Mouse (Mus musculus): ENCODE measurements at regions not wholly inside any gene's neighbourhood (a gene's known extent, or its start where the extent isn't known, plus 50 kb on each side); places are given as distances from the start of the nearest gene placed in this dataset.

DNA sequence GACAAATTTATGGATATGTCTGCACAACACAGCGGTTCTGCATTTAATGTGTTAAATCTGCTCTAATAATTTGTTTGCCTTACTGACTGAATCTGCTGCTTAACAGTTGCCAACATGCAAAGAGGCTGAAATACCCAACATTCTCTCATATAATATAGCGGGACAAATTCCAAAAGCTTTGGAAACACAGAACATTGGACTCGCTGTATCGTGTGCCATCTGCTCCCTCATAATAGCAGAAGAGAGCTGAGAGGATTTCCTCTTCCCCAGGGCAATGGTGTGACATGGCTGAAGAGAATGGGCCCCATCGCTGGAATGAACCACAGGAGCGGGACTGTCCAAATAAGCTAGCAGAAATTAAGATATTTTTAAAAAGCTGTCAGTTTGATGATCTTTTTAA lies 475.9 kb downstream of the Trim52 start:
- TF ChIP-seq POLR2A (IDR thresholded peaks at IDR 0.05; ENCODE audit: borderline replicate concordance, extremely low read depth, low read depth, low read length) (no peak), CTCF (IDR thresholded peaks at IDR 0.05; ENCODE audit: insufficient read depth, low read length) (no peak)
- no peak overlapping the region for H3K4me3 ChIP-seq (replicated peaks; ENCODE audit: extremely low read depth, low read depth, low read length)
- 82% methylated on average over 6 of the region's 6 CpGs for WGBS
- H3K4me1 ChIP-seq (ENCODE audit: control insufficient read depth, insufficient read depth, low read length): no peaks in the 10 kb centered on the region
- DNase-seq: no peak

DNA sequence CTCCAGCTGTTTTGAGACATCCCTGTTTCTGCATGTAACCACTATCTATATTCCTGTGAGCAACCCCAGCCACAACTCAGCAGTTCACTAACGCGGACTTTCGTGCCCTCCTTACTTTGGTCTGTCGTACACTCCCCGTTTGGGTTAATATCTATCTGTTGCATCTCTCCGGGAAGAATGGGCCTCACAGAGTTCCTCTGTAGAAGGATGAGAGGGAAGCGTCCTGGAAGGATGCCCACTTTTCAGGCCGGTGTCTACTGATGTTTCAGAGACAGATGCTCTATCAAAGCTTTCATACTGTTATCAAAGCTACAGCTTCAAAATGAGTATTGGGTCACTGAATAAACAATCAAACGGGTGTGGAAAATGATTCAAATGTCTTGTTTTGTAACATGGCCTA lies 487.4 kb downstream of the Trim52 start:
- no peak for DNase-seq
- Histone ChIP-seq H3K4me3 (replicated peaks; ENCODE audit: extremely low read depth, low read depth, low read length) (no peak overlapping the region), H3K4me1 (ENCODE audit: control insufficient read depth, insufficient read depth, low read length) (no peaks in the 10 kb centered on the region)
- no peak for TF ChIP-seq POLR2A (IDR thresholded peaks at IDR 0.05; ENCODE audit: borderline replicate concordance, extremely low read depth, low read depth, low read length)
- no peak for TF ChIP-seq CTCF (IDR thresholded peaks at IDR 0.05; ENCODE audit: insufficient read depth, low read length)
- 59% methylated on average over 9 of the region's 9 CpGs for WGBS

DNA sequence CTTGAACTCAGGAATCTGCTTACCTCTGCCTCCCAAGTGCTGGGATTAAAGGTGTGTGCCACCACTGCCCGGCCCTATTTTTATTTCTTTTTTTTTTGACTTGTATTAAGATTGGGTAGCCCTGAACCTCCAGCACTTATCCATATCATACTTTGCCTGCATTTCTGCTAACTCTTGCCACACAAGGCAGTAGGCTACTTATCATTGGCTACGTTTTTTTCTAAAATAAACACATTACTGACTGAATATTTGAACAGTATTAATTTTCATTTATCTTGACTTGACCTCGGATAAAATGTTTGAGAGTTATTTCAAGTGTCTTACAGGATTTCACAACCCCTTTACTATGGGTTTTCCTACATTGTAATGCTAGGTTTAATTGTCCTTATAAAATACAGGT lies 488.0 kb downstream of the Trim52 start:
- WGBS: 37% methylated on average over 3 of the region's 3 CpGs
- Histone ChIP-seq H3K4me3 (replicated peaks; ENCODE audit: extremely low read depth, low read depth, low read length) (no peak overlapping the region), H3K4me1 (ENCODE audit: control insufficient read depth, insufficient read depth, low read length) (no peaks in the 10 kb centered on the region)
- DNase-seq: no peak
- no peak for TF ChIP-seq POLR2A (IDR thresholded peaks at IDR 0.05; ENCODE audit: borderline replicate concordance, extremely low read depth, low read depth, low read length)
- no peak for TF ChIP-seq CTCF (IDR thresholded peaks at IDR 0.05; ENCODE audit: insufficient read depth, low read length)

DNA sequence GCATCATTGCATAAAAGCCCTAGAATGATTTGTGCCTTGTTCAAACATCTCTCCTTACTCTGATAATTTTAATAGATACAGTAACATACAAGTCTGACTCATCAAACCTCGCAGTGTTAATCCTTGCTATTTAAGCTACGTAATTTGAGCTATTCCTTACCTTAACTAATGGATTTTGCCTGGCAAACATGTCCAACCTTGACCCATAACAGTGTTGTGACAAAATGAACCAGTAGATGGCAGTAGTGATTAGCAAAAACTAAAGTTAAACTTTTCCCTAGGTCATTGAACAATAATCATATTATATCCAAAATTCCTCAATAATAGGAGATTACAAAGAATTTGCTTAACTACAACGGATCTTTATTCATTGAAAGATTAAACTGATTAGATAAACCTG lies 501.0 kb downstream of the Trim52 start:
- no peak for DNase-seq
- H3K4me1 ChIP-seq (ENCODE audit: control insufficient read depth, insufficient read depth, low read length): no peaks in the 10 kb centered on the region; the same call in 1 of the 2 replicates
- H3K4me3 ChIP-seq (replicated peaks; ENCODE audit: extremely low read depth, low read depth, low read length): no peak overlapping the region
- WGBS: 18% methylated on average over 3 of the region's 3 CpGs
- TF ChIP-seq POLR2A (IDR thresholded peaks at IDR 0.05; ENCODE audit: borderline replicate concordance, extremely low read depth, low read depth, low read length): no peak
- TF ChIP-seq CTCF (IDR thresholded peaks at IDR 0.05; ENCODE audit: insufficient read depth, low read length): peak; percentile 25; the same call in 1 of the 2 replicates

DNA sequence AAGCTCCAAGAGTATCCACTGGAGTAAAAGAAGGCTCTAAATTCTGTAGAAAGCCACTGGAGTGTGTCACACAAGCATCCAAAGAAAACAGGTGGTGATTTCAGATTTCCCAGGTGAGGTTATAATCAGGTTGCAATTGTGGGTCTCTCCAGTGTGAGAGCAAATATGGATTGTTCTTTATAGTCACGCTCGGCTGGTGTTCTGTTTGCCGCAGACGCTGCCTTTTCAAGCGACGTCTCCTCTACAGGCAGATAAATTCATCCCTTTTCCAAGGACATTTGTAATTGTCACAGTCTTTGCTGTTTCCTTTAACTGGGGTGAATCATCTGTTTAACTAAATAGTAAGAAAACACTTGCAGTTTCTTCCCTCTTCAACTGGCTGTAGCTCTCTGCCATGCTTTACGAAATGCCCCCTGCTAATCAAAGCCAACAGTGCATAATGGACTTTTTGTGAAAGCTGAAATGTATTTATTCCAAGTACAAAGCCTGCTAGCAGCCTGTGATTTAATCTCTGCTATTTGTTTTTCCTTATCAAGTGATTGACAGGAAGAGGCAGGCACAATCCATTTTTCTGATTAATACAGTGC lies 502.4 kb downstream of the Trim52 start:
- TF ChIP-seq CTCF (IDR thresholded peaks at IDR 0.05; ENCODE audit: insufficient read depth, low read length) (no peak), POLR2A (IDR thresholded peaks at IDR 0.05; ENCODE audit: borderline replicate concordance, extremely low read depth, low read depth, low read length) (no peak)
- 54% methylated on average over 7 of the region's 7 CpGs for WGBS
- Histone ChIP-seq H3K4me3 (replicated peaks; ENCODE audit: extremely low read depth, low read depth, low read length) (no peak overlapping the region), H3K4me1 (ENCODE audit: control insufficient read depth, insufficient read depth, low read length) (no peaks in the 10 kb centered on the region; the same call in 1 of the 2 replicates)
- no peak for DNase-seq

Measured in lung, adult 2 months (tissue).